Mouse (Mus musculus) cerebellum, postnatal 14 days (tissue): ENCODE measurements around the gene Ermap.
A peak's percentile ranks its signal among the peaks of the same experiment; 100 is the strongest.

Experiments
- DNase-seq, 2 experiments: peaks; one replicate each; pipeline ENCODE4 v3.0.0; 2021; ENCODE audit warnings: mixed read lengths in 2 of 2

The Ermap gene

DNA sequence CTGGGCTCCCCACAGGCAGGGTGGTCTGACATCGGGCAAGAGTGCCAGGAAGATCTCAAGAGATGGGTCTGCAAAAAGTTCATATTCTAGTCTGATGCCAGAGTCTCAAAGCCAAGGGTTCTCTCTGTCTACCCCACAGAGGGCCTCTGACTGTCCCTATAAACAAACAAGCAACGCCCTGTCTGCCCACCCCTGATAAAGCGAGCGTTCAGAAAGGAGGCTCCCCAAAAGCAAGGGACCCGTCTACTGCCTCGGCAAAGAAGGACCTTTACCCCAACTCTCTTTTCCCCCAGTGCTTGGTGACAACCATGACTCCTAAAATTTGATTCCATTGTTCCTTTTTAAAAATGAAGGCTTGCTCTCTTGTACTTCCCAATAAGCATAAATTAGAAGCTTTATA, at the start of gene Ermap:
Gene Ermap, minus strand, starts transcription at position 148 of the 400 bp plus-strand sequence.
- no peak for DNase-seq

- DNase-seq = peak; percentile 40 to 55
Measured at GRCm38 (mm10) chr4:119239181-119239682, 49.4 kb upstream of the Ermap start.

DNA sequence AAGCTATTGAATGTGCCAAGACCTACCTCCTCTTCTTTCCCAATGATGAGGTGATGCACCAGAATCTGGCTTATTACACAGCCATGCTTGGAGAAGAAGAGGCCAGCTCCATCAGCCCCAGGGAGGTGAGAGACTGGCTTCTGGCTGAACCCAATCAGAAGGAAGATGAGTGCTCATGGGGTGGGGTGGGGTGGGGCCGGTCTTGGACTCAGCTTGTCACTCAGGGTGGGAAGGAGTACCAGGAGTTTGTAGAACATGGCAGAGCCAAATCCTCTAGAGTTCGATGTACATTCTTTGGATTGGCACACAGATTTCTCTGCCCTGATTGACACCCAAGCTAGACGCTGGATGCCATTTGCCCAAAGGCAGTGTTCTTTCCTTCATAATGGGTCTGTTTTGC, 48.9 kb upstream of the Ermap start:
- no peak for DNase-seq

- no peak for DNase-seq
Measured at GRCm38 (mm10) chr4:119234348-119234747, 44.5 kb upstream of the Ermap start.

GRCm38 (mm10) chr4:119233256-119233901, 43.6 kb upstream of the Ermap start:
- peak; percentile 54 to 56 for DNase-seq

DNA sequence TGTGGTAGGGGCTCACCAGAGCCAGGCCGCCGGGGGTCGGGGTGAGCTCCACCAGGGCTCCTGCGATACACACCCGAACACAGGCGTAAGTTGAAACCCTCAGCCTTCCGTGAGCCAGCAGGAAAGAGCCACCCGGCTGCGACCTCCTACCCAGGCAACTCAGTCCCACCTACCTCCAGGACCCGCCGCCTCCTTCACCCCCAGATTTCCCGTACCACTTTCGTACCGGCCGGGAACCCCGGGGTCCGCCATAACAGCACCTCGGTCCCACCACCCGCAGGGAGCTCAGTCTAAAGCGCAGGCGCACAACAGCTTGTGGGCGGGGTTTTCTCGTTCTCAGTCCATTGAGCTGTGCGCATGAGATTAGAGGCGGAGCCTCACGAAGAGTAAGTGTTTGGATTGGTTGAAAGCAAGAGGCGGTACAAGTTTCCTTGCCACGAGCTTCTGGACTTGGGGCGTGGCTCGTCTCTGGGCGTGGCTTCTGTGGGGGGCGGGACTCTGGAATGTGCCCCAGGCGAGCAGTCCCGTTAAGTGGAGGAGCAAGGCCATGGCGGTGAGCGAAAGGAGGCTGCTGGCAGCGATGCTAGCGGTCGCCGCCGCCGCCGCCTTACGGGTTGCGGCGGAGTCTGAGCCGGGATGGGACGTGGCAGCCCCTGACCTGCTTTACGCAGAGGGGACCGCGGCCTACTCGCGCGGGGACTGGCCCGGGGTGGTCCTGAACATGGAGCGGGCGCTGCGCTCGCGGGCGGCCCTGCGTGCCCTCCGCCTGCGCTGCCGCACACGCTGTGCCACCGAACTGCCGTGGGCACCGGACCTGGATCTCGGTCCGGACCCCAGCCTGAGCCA, 42.8 kb upstream of the Ermap start, which contains the start of the genes AU022252 and P3h1:
Gene AU022252, minus strand, starts transcription at position 303 of the 846 bp plus-strand sequence.
Gene P3h1, plus strand, starts transcription at position 506 of the 846 bp plus-strand sequence.
- peak; percentile 99 to 100 for DNase-seq

DNA sequence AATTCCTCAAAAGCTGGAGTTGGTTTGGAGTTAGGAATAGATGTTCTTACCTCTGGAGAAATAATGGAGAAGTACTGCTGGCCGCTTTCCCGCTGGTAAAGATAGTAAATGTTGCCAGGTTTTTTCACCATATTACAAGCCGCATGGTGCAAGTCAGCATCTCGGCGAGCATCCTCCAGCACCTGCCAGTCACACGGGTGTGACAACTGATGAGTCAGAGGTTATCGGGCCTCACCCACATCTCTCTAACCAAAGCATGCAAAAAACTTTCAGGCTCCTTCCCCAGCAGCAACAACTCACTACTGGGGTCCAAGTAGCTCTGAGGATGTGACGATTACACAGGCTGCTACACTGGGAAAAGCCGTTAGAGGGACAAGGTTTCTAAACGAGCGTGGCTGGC, 36.9 kb upstream of the Ermap start:
- no peak for DNase-seq

DNA sequence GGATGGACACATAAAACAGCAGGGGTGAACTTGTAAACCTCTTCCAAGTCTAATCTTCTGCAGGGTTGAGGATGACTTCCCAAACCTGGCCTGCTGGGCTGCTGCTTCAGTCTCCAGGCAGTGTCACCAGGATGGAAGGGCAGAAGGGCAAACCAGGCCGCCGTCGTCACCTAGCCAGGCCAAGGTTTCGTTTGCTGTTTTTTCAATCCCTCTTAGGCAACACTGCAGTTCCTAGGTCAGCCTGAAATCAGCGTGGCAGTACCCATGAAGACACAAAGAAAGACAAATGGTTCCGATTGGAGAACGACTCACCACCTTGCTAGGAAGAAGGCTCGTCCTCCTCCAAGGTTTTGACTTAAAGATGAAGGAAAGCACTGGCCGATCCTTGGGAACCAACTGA, 35.9 kb upstream of the Ermap start:
- no peak for DNase-seq

- no peak for DNase-seq
Measured at GRCm38 (mm10) chr4:119224534-119224933, 34.7 kb upstream of the Ermap start.

DNA sequence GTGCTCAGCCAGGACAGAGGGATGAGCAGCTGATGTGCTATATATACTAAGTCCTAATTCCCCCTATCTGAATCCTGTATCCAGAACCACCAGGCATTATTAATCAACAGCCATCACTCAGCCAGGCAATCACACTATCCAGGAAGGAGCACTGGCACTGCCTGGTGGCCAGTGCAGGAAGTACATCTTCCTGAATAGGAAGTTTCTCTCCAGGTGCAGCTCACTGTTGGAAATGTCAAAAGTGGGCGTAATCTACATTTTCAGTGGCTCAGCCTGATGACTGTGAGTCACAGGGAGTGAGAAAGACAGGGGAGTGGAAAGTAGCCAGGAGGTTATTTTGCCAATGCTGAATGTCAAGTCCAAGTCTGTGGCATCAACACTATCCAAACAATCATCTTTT, 33.9 kb upstream of the Ermap start:
- DNase-seq = peak; percentile 42 to 55

GRCm38 (mm10) chr4:119218169-119218568, 28.4 kb upstream of the Ermap start, which contains the start of gene Tmem269:
TSS of gene Tmem269 (minus strand) at chr4:119218217.
- DNase-seq = no peak

DNA sequence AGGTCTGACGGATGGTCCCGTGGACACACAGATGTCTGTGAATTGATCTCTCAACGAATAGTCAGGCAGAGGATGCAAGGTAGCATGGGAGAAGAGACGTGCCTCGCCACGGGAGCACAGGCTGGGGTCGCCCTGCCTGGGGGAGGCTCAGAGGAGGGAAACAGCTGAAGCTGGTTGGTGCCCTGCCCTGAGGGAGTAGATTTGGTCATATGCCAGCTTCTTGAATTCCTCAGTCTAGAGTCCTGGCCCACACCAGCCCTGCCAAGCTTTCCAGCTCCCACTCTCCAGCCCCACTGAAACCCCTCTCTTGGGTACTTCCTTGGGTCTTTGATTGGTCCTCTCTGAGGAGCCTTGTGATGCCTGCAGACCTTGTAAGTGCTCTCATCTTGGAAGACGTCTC, 26.9 kb upstream of the Ermap start:
- no peak for DNase-seq

DNA sequence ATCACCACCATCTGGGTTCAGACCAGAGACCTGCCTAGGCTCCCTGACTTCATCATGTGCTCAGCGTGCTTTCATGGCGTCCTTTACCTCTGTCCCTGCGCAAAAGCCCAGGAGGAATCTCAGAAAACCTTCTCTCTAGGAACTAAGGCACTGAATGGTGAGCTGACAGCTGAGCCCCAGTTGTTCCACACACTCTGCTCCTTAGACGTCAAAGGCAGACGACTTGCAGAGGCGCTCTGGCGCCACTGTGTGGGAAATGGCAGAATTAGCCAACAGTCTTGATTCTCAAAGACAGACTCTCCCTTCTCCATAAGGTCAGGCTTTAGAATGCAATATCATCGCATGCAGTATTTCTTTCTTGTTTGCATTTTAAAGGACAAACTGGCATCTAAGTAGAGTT, 14.9 kb upstream of the Ermap start:
- peak; percentile 54 to 67 for DNase-seq

GRCm38 (mm10) chr4:119198105-119198504, 8.3 kb upstream of the Ermap start:
- no peak for DNase-seq

- no peak for DNase-seq
Measured at GRCm38 (mm10) chr4:119195582-119196320, 5.9 kb upstream of the Ermap start.

GRCm38 (mm10) chr4:119194909-119195581, 5.2 kb upstream of the Ermap start, which contains the start of gene Svbp:
TSS of gene Svbp (plus strand) at chr4:119195306.
- DNase-seq = peak; percentile 92 to 95

DNA sequence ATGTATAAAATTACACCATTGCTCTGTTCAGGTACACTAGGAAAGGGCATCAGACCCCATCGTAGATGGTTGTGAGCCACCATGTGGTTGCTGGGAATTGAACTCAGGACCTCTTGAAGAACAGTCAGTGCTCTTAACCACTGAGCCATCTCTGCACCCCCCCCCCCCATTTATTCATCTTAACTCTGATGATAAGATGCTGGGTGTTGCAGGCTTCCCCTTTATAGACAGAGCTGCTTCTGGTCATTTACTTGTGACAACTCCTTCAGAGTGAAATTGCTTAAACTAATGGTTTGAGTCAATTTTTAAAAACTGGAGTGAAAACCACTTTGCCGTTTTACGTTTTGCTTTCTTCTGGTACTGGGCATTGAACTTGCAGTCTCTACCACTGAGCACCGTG, 2.9 kb upstream of the Ermap start:
- no peak for DNase-seq

DNA sequence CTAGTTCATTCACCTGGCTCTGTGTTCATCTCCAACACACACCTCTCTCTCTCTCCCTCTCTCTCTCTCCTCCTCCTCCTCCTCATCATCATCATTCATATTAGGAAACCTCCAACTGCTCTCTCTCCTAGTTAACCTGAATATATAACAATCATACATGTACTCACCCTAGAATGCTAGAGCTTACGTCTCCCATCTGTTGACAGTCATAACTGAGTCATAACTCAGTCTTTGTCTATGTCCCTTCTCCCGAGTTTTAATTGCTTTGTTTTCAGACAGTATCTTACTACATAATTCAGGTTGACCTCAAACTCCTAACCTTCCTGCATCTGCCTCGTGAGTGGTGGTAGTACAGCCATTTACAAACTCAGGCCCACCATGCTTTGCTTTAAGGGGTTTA, 1.5 kb upstream of the Ermap start:
- no peak for DNase-seq

DNA sequence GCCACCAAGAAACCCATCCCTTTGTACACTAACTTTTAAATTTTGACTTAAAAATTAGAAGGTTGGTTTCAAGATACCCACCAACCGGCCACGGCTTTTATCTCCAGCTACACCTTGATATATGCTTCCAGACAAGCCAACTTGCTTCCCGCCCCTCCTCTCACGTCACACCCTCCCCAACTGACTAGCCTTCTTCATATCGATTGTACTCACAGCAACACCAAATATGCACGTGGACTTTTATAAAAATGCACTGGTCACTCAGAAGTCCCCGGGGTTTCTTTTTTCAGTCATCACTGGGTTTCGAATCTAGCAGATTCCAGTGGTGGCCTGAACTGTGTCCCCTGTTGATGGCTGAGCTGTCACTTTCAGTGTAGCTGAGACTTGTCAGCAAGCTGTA, 807 bp upstream of the Ermap start:
- DNase-seq = no peak

- DNase-seq = no peak
Measured at GRCm38 (mm10) chr4:119189392-119189791, 419 bp downstream of the Ermap start.

- no peak for DNase-seq
Measured at GRCm38 (mm10) chr4:119188060-119188785, 1.6 kb downstream of the Ermap start.

- no peak for DNase-seq
Measured at GRCm38 (mm10) chr4:119185771-119186170, 4.0 kb downstream of the Ermap start.
